Mouse (Mus musculus) frontal cortex, postnatal 25 days (tissue): ENCODE measurements around the gene Mark4.

ENCODE experiments used
- DNase-seq, 2 experiments: peaks; one replicate each; pipeline ENCODE4 v3.0.0; 2022; ENCODE audit warnings: low spot score in 2 of 2

Gene Mark4

GRCm38 (mm10) chr7:19394484-19394883 is 64.1 kb downstream of the Mark4 start:
- DNase-seq = no peak

DNA sequence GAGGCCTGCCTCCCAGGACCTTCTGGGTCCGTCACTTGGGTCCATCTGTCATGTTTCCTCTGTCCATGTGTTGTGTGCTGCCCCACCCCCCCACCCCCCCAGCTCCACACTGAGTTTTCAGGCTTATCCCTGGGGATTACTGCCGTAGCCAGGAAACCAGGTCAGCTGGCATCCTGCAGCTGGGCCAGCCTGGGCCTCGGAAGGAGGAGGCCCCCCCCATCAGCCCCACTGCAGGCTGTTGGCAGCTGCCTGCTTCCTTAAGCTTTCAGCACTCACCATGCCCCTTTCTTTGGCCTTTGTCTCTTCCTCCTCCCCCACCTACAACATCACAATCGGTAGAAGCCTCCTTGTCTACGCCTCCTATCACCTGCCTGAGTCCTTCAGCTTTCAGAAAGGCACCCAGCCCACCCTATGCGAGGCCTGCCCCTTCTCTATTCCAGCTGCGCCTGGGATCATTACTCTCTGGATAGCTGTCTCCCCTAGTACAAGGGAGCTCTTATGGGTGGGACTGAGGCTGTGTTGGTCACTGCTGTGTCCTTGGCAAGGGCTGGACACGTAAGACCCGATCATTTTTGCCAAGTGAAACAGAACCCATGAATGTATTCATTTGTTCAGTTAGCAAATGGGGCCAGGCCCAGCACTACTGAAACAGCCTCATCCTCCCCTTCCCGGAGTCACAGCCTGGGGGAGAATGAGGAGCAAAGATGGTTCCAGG is 69.8 kb downstream of the Mark4 start:
- DNase-seq = no peak

DNA sequence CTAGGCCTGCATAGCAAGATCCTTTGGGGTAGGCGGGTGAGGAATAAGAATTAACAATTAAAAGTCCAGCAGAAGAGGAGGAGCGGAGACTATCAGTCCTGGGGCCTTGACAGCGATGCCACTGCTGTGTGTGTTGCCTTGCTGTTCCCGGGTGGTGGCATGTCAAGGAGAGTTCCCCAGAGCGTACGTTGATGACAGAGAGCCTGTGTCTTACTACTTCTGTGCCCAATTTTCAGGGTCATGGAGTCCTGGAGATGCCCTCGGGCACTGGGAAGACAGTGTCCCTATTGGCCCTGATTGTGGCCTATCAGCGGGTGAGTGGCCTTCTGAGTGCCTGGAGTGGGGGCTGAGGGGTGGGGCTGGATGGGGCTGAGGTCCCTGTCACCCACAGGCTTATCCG is 74.9 kb downstream of the Mark4 start:
- no peak for DNase-seq

DNA sequence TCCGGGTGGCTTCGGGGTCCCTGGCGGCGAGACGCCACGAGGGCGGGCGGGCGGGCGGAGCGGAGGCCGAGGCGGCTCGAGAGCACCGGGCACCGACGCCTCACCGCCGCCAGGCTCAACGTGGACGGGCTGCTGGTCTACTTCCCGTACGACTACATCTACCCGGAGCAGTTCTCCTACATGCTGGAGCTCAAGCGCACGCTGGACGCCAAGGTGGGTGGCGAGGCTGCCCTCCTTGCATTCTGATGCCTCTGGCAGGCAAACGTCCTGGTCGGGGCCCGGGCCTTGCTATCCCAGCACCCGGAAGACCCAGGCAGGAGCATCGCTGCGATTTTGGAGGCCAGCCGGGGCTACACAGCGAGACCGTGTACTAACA is 76.5 kb downstream of the Mark4 start:
- no peak for DNase-seq

DNA sequence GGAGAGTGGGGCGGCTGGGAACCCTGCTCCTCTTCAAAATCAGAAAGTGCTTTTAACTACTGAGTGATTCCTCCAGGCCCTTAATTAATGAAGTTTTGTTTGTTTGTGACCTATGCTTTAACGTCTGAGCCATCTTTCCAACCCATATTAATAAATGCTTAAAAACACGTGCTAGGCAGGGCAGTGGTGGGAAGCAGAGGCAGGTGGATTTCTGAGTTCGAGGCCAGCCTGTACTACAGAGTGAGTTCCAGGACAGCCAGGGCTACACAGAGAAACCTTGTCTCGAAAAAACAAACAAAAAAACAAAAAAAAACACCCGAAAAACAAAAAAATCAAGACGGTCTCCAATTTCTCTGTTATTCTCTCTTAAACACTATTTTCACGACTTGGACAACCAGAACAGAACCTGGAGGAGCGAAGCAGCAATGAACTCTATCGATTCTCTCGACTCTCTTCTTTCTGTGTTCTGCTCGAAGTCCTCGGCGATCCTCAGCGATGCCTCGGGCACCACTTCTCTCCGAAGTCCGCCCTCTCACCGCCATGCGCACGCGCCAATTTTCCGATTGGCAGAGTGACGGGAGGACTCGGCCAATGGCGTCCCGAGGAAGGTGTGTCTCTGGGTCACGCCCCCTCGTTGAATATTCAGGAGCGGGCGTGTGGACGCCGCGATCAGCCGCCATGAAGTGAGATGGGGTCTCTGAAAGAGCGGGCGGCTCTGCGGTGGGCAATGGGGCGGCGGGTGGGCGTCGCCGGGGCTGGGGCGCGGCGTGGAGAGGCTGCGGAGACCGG is 77.0 kb downstream of the Mark4 start, which contains the start of gene Ercc2:
Gene Ercc2, plus strand, starts transcription at position 634 of the 789 bp plus-strand sequence.
- DNase-seq = peak; percentile 92 to 98

- no peak for DNase-seq
Measured at GRCm38 (mm10) chr7:19378049-19378448, 80.6 kb downstream of the Mark4 start.

GRCm38 (mm10) chr7:19376019-19376418 is 82.6 kb downstream of the Mark4 start:
- DNase-seq = no peak

DNA sequence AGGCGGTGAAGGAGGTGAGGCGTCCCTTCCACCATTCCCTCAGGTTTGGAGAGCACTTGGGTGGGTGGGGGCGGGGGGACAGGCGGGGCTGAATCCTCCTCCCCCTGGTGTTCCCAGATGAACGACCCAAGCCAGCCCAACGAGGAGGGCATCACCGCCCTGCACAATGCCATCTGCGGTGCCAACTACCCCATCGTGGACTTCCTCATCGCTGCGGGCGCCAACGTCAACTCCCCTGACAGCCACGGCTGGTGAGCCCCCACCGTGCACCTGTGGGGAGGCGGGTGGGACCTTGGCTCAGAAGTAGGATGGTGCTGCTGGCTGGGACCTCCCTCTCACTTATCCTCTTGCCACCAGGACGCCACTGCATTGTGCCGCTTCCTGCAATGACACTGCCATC is 83.3 kb downstream of the Mark4 start:
- no peak for DNase-seq
